Mouse (Mus musculus) liver, adult (tissue): ENCODE data around the gene Hist4h4.

Experiments
- GATA4 ChIP-seq: IDR thresholded peaks from 2 replicates; pipeline ENCODE4 v1.6.1; 2014; ENCODE audit warnings: mild to moderate bottlenecking, low read length; ENCODE audit not compliant: insufficient replicate concordance

Hist4h4 gene

GRCm38 (mm10) chr6:136827516-136827880 lies 23.3 kb upstream of the Hist4h4 start, which contains the start of gene BC049715:
Gene BC049715, plus strand, starts transcription at chr6:136827626.
- TF ChIP-seq GATA4 = no peak

GRCm38 (mm10) chr6:136827116-136827515 lies 22.9 kb upstream of the Hist4h4 start:
- TF ChIP-seq GATA4 = no peak

- TF ChIP-seq GATA4 = no peak
These were observed 20.8 kb upstream of the Hist4h4 start for GRCm38 (mm10) chr6:136824987-136825386.

- no peak for TF ChIP-seq GATA4
These were observed 16.9 kb upstream of the Hist4h4 start for GRCm38 (mm10) chr6:136821086-136821485.

- TF ChIP-seq GATA4 = no peak
These were observed 16.2 kb upstream of the Hist4h4 start for GRCm38 (mm10) chr6:136820381-136820780.

- no peak for TF ChIP-seq GATA4
These were observed 13.3 kb upstream of the Hist4h4 start for GRCm38 (mm10) chr6:136817549-136817948.

- TF ChIP-seq GATA4 = no peak
These were observed 12.6 kb upstream of the Hist4h4 start for GRCm38 (mm10) chr6:136816826-136817225.

GRCm38 (mm10) chr6:136815381-136815780 lies 11.2 kb upstream of the Hist4h4 start:
- TF ChIP-seq GATA4 = no peak

- no peak for TF ChIP-seq GATA4
These were observed 8.9 kb upstream of the Hist4h4 start for GRCm38 (mm10) chr6:136813117-136813516.

GRCm38 (mm10) chr6:136811196-136811595 lies 7.0 kb upstream of the Hist4h4 start:
- TF ChIP-seq GATA4 = no peak

- TF ChIP-seq GATA4 = no peak
These were observed 5.5 kb upstream of the Hist4h4 start for GRCm38 (mm10) chr6:136809673-136810072.

- no peak for TF ChIP-seq GATA4
These were observed 4.9 kb upstream of the Hist4h4 start for GRCm38 (mm10) chr6:136809077-136809476.

GRCm38 (mm10) chr6:136808631-136809046 lies 4.4 kb upstream of the Hist4h4 start:
- TF ChIP-seq GATA4 = no peak

- no peak for TF ChIP-seq GATA4
These were observed 3.8 kb upstream of the Hist4h4 start, which contains the start of gene H2afj for GRCm38 (mm10) chr6:136808014-136808417. Gene H2afj, plus strand, starts transcription at chr6:136808244.

GRCm38 (mm10) chr6:136807395-136808013 lies 3.3 kb upstream of the Hist4h4 start:
- TF ChIP-seq GATA4 = no peak

GRCm38 (mm10) chr6:136806819-136807218 lies 2.6 kb upstream of the Hist4h4 start:
- no peak for TF ChIP-seq GATA4

- TF ChIP-seq GATA4 = no peak
These were observed 1.2 kb upstream of the Hist4h4 start for GRCm38 (mm10) chr6:136805409-136805775.

GRCm38 (mm10) chr6:136804705-136805408 lies 642 bp upstream of the Hist4h4 start:
- TF ChIP-seq GATA4 = no peak
